In genomic region chr17:73389336-73389735, GRCm38 (mm10) we compare ENCODE assay signal across 23 mouse cellular contexts. TPM values are rescaled to one million over a fixed set of nuclear protein-coding genes. Genes with fewer than 3 reads are reported as not detected.
DNase-seq lines count a peak whose midpoint lies in the region; ATAC-seq lines count a peak whose summit lies in the region.
"Had no signal": no experiment of that assay in that cellular context is flagged by ENCODE, and none has a peak within 500 bp of the region (broad histone marks: within the 10 kb centered on the region; RNA-seq: fewer than 3 reads in every experiment).

No protein-coding gene starts in this region.

- no peak overlapping the region for H3K9ac ChIP-seq in kidney, embryonic 14.5 days (ENCODE audit: low read depth, low read length)
- H3K9ac ChIP-seq: embryonic facial prominence, embryonic 15.5 days; hindbrain, embryonic 13.5 days had no signal

- intact Hi-C loops in gastrocnemius, postnatal 14 days (cut with DNase I; ENCODE audit: low total_unique reads) = no loop called here

- no peaks in the 10 kb centered on the region for H3K9me3 ChIP-seq in kidney, embryonic 14.5 days (ENCODE audit: control insufficient read depth, low read length)
- H3K9me3 ChIP-seq in limb, embryonic 10.5 days (replicated peaks) = no peaks in the 10 kb centered on the region
- H3K9me3 ChIP-seq: embryonic facial prominence, embryonic 15.5 days; hindbrain, embryonic 13.5 days had no signal

- H3K27me3 ChIP-seq in kidney, embryonic 14.5 days (ENCODE audit: control insufficient read depth, insufficient read depth, low read length) = no peaks in the 10 kb centered on the region
- H3K27me3 ChIP-seq in limb, embryonic 10.5 days (ENCODE audit: low read depth, poor library complexity, severe bottlenecking) = no peaks in the 10 kb centered on the region
- H3K27me3 ChIP-seq: CH12.LX; embryonic facial prominence, embryonic 15.5 days; hindbrain, embryonic 13.5 days had no signal

- peak; percentile 51 for DNase-seq in kidney, adult 11 months
- peak; percentile 14 for DNase-seq in ES-CJ7 (ENCODE audit: low read depth, low spot score)
- peak; percentile 49 for DNase-seq in kidney, adult 9 months
- DNase-seq in limb, embryonic 10.5 days (ENCODE audit: low spot score) = peak; percentile 9
- no peak for DNase-seq in gastrocnemius, postnatal 14 days
- DNase-seq in embryo, embryonic 11 days = no peak
- DNase-seq: adrenal gland, postnatal 14 days; cerebellum, adult 9-11 months; gastrocnemius, adult 2 months; heart, postnatal 10 days; lung, adult 18-20 months; lung, postnatal 36 days had no signal

- H3K4me2 ChIP-seq in kidney, embryonic 14.5 days (replicated peaks; ENCODE audit: low read depth, low read length) = no peak overlapping the region
- H3K4me2 ChIP-seq: embryonic facial prominence, embryonic 15.5 days; heart, embryonic 11.5 days; hindbrain, embryonic 13.5 days had no signal

- H3K4me1 ChIP-seq in kidney, embryonic 14.5 days (ENCODE audit: control insufficient read depth, insufficient read depth, low read length) = no peaks in the 10 kb centered on the region
- H3K4me1 ChIP-seq in limb, embryonic 10.5 days = 0 out of 2 replicates have a peak, but pooled peaks cover 4% of the 10 kb centered on the region
- H3K4me1 ChIP-seq: embryonic facial prominence, embryonic 15.5 days had no signal

- H3K36me3 ChIP-seq in kidney, embryonic 14.5 days (ENCODE audit: control insufficient read depth, insufficient read depth, low read length) = no peaks in the 10 kb centered on the region
- no peaks in the 10 kb centered on the region for H3K36me3 ChIP-seq in limb, embryonic 10.5 days
- H3K36me3 ChIP-seq: embryonic facial prominence, embryonic 15.5 days; hindbrain, embryonic 13.5 days had no signal

- WGBS in kidney, embryonic 14.5 days = 73% methylated on average over 3 of the region's 3 CpGs
- 81% methylated on average over 3 of the region's 3 CpGs for WGBS in limb, embryonic 10.5 days

- ATAC-seq in kidney, embryonic 14.5 days (ENCODE audit: low FRiP score, low TSS enrichment) = no peak

- H3K27ac ChIP-seq in kidney, embryonic 14.5 days (ENCODE audit: low read depth, low read length) = no peak overlapping the region
- H3K27ac ChIP-seq in limb, embryonic 10.5 days = no peak overlapping the region
- H3K27ac ChIP-seq: embryonic facial prominence, embryonic 15.5 days; gastrocnemius, adult 2 months; stomach, postnatal 0 days had no signal

- H3K4me3 ChIP-seq in kidney, embryonic 14.5 days (ENCODE audit: low read length) = no peak overlapping the region
- H3K4me3 ChIP-seq in limb, embryonic 10.5 days = no peak overlapping the region
- H3K4me3 ChIP-seq: embryonic facial prominence, embryonic 15.5 days; gastrocnemius, adult 2 months; hindbrain, embryonic 13.5 days; layer of hippocampus, adult 2 months had no signal

RNA-seq across cellular contexts. Expression of gene Capn13, which starts 11.3 kb away (rescaled TPM):
- polyA plus RNA-seq in kidney, embryonic 14.5 days (2014; fragmentation: Nextera tagmentation; extraction: Ambion mirVana) = 0.14 and 0.18 TPM in 2 replicates
- not detected in 2 replicates for polyA plus RNA-seq in limb, embryonic 10.5 days (2016; fragmentation: Nextera tagmentation; extraction: Ambion mirVana)
- not detected for total RNA-seq in gastrocnemius, postnatal 14 days (2021)
- total RNA-seq: adrenal gland, postnatal 14 days; CH12.LX; gastrocnemius, adult 2 months; granulocyte monocyte progenitor cell, adult 5-6 weeks; heart, postnatal 10 days; layer of hippocampus, adult 2 months; layer of hippocampus, postnatal 36 days; left cerebral cortex, postnatal 36 days had no signal
- polyA plus RNA-seq: brain, embryonic 14.5 days; heart, embryonic 11.5 days; hindbrain, embryonic 13.5 days had no signal

Comparison
In these comparisons a context has a peak if more than half of its experiments do, and no peak if none do; other contexts are left out.
1. DNase-seq: peak in kidney, adult 11 months (single experiment), ES-CJ7 (single experiment), kidney, adult 9 months (single experiment) and limb, embryonic 10.5 days (single experiment); none in gastrocnemius, postnatal 14 days (single experiment) and embryo, embryonic 11 days (single experiment).